Mouse (Mus musculus): ENCODE results near the gene Zscan2. TPM values are rescaled to one million over a fixed set of nuclear protein-coding genes. Genes with fewer than 3 reads are reported as not detected.

Gene Zscan2
- polyA plus RNA-seq, 1 experiment from 2014 or later = 6.2 TPM

DNA sequence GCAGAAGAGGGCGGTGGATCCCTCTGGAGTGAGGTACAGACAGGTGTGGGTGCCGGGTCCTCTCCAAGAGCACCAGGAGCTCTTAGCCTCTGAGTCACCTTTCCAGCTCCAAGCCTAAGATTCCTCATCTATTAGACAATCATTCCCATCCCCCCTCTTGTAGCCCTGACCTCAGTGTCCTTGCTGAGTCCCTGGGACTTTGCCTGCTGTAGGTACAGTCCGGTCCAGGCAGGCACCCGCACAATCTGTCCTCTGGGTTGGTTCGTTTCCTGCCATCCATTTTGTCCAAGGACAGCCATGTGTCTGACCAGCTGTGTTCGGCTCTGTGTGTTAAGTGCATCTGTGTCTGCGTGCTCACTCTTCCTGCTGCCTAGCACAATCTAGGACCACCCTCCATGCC lies 27.9 kb downstream of the Zscan2 start:
- WGBS = 82% methylated on average over 7 of the region's 7 CpGs
- H3K9ac ChIP-seq (replicated peaks) = no peak overlapping the region
- H3K36me3 ChIP-seq = peaks cover 38% of the 10 kb centered on the region
- peak overlapping the region; percentile 88 for H3K27ac ChIP-seq
- peaks cover 13% of the 10 kb centered on the region for H3K4me1 ChIP-seq (replicated peaks)
- H3K4me2 ChIP-seq = no peak overlapping the region; the same call in 1 of the 2 replicates
- no peak overlapping the region for H3K4me3 ChIP-seq (replicated peaks)
- H3K9me3 ChIP-seq = no peaks in the 10 kb centered on the region
- 0 out of 2 replicates have a peak, but pooled peaks have one; percentile 20 for ATAC-seq (ENCODE audit: insufficient number of reproducible peaks, insufficient read depth, low FRiP score, low TSS enrichment, low read depth)
- no peaks in the 10 kb centered on the region for H3K27me3 ChIP-seq

DNA sequence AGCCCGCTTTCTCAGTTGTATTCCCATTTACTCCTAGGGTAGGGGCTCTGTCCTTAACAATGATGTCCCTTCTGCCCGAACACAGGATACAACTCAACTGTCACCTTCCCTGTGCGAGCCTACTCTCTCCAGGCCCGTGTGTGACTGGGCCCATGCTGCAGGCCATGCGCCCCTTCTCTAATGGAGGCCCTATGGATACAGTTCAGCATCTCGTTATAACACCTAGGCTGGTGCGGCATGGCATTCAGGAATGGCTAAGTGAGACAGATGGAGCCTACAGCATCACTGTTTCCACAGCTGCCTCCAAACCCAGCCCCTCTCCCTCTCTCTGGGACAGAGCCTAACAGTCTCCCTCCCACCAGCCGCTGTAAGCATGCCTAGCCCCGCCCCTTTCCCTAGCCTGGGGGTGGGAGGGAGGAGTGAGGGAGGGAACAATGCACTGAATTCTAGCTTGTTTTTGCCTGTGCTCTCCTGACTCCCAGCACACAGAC lies 28.3 kb downstream of the Zscan2 start:
- H3K4me1 ChIP-seq (replicated peaks) = peaks cover 13% of the 10 kb centered on the region
- peak; percentile 88 for ATAC-seq (ENCODE audit: insufficient number of reproducible peaks, insufficient read depth, low FRiP score, low TSS enrichment, low read depth)
- no peak overlapping the region; the same call in 1 of the 2 replicates for H3K4me2 ChIP-seq
- H3K36me3 ChIP-seq = peaks cover 43% of the 10 kb centered on the region
- 47% methylated on average over 9 of the region's 9 CpGs for WGBS
- H3K9me3 ChIP-seq = no peaks in the 10 kb centered on the region
- H3K9ac ChIP-seq (replicated peaks) = peak overlapping the region; percentile 27; the same call in 1 of the 2 replicates
- no peak overlapping the region for H3K4me3 ChIP-seq (replicated peaks)
- H3K27me3 ChIP-seq = no peaks in the 10 kb centered on the region
- H3K27ac ChIP-seq = peak overlapping the region; percentile 88

DNA sequence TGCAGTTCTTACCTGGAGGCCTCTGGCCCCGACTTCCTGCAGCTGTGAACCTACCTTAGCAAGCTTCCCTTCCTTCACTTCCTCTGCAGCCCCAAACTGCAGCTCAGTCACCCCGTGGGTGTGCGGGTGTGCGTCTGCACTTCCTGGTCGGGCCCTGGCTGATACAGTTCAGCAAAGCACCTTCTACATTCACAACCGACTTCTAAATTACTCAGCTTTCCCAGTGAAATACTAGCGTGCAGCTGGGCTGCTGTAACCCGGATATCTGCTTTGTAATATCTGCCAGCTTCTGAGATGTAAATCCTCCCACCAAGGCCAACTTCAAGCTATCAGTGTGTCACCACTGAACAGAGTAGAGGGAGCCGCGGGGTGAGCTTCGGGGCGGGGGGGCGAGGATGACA lies 29.1 kb downstream of the Zscan2 start:
- H3K4me2 ChIP-seq = no peak overlapping the region
- H3K4me1 ChIP-seq (replicated peaks) = peaks cover 13% of the 10 kb centered on the region
- H3K27me3 ChIP-seq = no peaks in the 10 kb centered on the region
- H3K36me3 ChIP-seq = peaks cover 50% of the 10 kb centered on the region
- H3K27ac ChIP-seq = peak overlapping the region; percentile 88
- H3K9me3 ChIP-seq = no peaks in the 10 kb centered on the region
- ATAC-seq (ENCODE audit: insufficient number of reproducible peaks, insufficient read depth, low FRiP score, low TSS enrichment, low read depth) = no peak
- 81% methylated on average over 13 of the region's 13 CpGs for WGBS
- H3K9ac ChIP-seq (replicated peaks) = 0 out of 2 replicates have a peak overlapping the region, but pooled peaks have one; percentile 27
- no peak overlapping the region for H3K4me3 ChIP-seq (replicated peaks)

DNA sequence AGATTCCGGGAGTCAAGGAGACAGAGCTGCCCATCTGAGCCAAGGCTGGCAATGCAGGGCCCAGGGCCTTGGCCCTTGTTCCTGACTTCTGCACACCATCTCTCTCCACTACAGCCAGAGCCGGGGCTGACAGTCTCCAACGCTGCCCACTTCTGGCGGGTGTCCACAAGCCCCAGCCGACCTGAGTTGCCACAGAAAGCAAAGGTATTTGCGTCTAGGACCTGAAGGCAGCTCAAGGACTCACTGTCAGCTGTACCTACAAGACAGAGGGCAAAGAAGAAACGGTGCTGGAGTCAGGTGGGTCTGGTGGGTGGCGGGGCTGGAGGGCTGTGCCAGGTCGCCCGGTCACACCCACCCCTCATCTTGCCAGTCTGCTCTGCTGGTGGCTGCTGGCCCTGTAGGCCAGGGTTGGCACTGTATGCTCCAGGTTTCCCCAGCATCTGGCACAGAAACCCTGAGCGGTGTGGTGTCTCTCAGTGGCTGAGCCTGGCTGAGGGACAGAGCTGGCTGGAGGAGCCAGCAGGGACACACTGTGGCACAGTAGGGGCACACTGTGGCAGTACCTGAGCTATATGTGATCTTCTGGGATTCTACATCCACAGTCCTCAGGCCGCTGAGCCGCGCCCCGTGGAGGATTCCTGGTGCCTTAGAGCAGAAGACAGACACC lies 32.5 kb downstream of the Zscan2 start:
- WGBS = 92% methylated on average over 15 of the region's 15 CpGs
- Histone ChIP-seq H3K4me2 (no peak overlapping the region), H3K27me3 (no peaks in the 10 kb centered on the region), H3K4me3 (replicated peaks) (no peak overlapping the region), H3K9ac (replicated peaks) (0 out of 2 replicates have a peak overlapping the region, but pooled peaks have one; percentile 12), H3K36me3 (peaks cover 80% of the 10 kb centered on the region), H3K27ac (no peak overlapping the region), H3K4me1 (replicated peaks) (peaks cover 13% of the 10 kb centered on the region), H3K9me3 (no peaks in the 10 kb centered on the region)
- no peak for ATAC-seq (ENCODE audit: insufficient number of reproducible peaks, insufficient read depth, low FRiP score, low TSS enrichment, low read depth)

DNA sequence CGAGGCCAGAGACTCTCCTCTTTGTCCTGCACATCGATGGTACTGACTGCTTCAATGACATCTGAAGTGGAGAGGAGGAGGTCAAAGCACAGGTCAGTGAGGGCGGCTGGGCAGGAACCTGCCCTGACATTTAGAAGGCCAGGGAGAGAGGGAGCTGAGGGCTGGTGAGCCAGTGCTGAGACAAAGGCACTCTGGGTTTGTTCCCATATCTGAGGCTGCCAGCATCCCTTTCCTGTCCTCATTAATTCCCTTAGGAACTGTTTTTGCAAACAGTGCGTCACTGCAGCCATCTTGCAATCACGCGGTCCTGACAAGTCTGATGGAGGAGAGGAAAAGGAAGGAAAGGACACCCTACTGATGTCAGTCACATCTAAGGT lies 33.0 kb downstream of the Zscan2 start:
- Histone ChIP-seq H3K4me3 (replicated peaks) (no peak overlapping the region), H3K9me3 (no peaks in the 10 kb centered on the region), H3K4me1 (replicated peaks) (peaks cover 12% of the 10 kb centered on the region), H3K4me2 (no peak overlapping the region), H3K36me3 (peaks cover 83% of the 10 kb centered on the region), H3K27me3 (no peaks in the 10 kb centered on the region), H3K27ac (no peak overlapping the region), H3K9ac (replicated peaks) (0 out of 2 replicates have a peak overlapping the region, but pooled peaks have one; percentile 12)
- no peak for ATAC-seq (ENCODE audit: insufficient number of reproducible peaks, insufficient read depth, low FRiP score, low TSS enrichment, low read depth)
- 91% methylated on average over 6 of the region's 6 CpGs for WGBS

DNA sequence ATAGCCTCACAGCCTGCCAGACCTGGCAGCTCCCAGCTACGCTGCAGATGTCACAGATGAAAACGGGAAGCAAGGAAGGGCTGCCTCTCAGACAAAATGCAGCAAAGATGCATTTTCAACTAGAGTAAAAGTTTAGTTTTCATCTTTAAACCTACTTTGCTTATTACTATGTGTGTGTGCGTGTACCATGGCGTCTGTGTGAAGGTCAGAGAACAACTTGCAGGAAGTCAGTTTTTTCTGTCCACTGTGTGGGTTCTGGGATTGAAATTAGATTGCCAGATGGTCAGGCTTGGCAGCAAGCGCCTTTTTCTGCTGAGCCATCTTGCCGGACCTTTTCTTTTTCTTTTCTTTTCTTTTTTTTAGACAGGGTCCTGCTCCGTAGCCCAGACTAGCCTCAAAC lies 33.5 kb downstream of the Zscan2 start:
- Histone ChIP-seq H3K4me1 (replicated peaks) (peaks cover 8% of the 10 kb centered on the region), H3K36me3 (peaks cover 83% of the 10 kb centered on the region), H3K9ac (replicated peaks) (no peak overlapping the region), H3K9me3 (no peaks in the 10 kb centered on the region), H3K4me2 (no peak overlapping the region), H3K27me3 (no peaks in the 10 kb centered on the region), H3K4me3 (replicated peaks) (no peak overlapping the region), H3K27ac (no peak overlapping the region)
- ATAC-seq (ENCODE audit: insufficient number of reproducible peaks, insufficient read depth, low FRiP score, low TSS enrichment, low read depth) = no peak
- 87% methylated on average over 7 of the region's 7 CpGs for WGBS

DNA sequence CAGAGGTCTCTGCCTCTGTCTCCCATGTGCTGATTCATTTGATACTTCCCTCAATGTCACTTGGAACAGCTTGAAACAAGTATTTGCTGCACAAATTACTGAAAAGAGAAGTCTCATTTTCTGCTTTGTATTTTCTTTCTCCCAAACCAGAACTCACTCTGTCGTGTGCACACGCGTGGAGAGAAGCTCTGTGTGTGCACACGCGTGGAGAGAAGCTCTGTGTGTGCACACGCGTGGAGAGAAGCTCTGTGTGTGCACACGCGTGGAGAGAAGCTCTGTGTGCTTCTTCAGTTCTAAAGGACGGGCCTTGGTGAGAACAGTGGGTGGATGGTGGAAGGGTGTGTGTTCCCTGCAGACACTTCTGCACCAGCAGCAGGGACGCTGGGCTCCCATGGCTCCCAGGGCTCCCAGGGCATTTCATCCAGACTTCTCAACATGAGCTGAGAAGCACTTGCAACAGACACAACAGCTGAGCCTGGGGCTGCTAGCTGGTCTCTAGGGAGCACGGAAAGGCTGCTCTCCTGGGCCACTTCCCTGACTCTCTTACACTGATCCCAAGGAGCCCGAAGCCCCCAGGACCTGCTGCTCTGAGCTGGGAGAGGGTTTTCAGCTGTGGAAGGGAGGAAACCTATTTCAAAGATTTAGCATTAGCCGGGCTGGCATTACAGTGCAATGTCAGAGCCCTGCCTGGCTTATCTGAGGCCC lies 34.2 kb downstream of the Zscan2 start:
- no peak for ATAC-seq (ENCODE audit: insufficient number of reproducible peaks, insufficient read depth, low FRiP score, low TSS enrichment, low read depth)

DNA sequence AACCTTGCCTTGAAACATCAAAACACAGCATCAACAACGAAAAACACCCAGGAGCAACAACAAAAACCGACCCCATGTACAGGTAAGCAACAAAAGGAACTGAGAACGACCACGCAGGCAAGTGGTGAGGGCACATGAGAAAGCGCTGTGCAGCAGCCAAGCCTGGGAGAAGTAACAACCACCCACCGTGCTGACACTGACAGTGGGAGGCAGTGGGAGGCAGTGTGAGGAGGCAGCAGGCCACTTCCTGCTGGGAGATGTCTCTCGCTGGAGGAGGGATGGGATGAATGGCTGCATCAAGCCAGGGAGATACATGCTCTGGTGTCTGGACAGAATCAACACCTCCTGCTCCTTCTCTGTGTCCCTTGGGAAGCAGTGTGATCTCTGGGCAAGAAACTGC lies 36.4 kb downstream of the Zscan2 start:
- peaks cover 63% of the 10 kb centered on the region for H3K36me3 ChIP-seq
- no peaks in the 10 kb centered on the region for H3K27me3 ChIP-seq
- H3K4me1 ChIP-seq (replicated peaks) = peaks cover 9% of the 10 kb centered on the region
- no peak overlapping the region for H3K4me2 ChIP-seq
- H3K27ac ChIP-seq = no peak overlapping the region
- no peak overlapping the region for H3K9ac ChIP-seq (replicated peaks)
- WGBS = 87% methylated on average over 7 of the region's 7 CpGs
- ATAC-seq (ENCODE audit: insufficient number of reproducible peaks, insufficient read depth, low FRiP score, low TSS enrichment, low read depth) = no peak
- H3K9me3 ChIP-seq = no peaks in the 10 kb centered on the region
- H3K4me3 ChIP-seq (replicated peaks) = no peak overlapping the region

More for the DNA sequence above, 34.2 kb downstream of the Zscan2 start:
- no peaks in the 10 kb centered on the region for H3K9me3 ChIP-seq
- H3K27me3 ChIP-seq = no peaks in the 10 kb centered on the region
- H3K4me1 ChIP-seq (replicated peaks) = peaks cover 2% of the 10 kb centered on the region; the same call in 1 of the 2 replicates
- H3K4me2 ChIP-seq = no peak overlapping the region
- peaks cover 79% of the 10 kb centered on the region for H3K36me3 ChIP-seq
- no peak overlapping the region for H3K4me3 ChIP-seq (replicated peaks)
- WGBS = 92% methylated on average over 14 of the region's 14 CpGs
- H3K27ac ChIP-seq = no peak overlapping the region
- H3K9ac ChIP-seq (replicated peaks) = no peak overlapping the region

DNA sequence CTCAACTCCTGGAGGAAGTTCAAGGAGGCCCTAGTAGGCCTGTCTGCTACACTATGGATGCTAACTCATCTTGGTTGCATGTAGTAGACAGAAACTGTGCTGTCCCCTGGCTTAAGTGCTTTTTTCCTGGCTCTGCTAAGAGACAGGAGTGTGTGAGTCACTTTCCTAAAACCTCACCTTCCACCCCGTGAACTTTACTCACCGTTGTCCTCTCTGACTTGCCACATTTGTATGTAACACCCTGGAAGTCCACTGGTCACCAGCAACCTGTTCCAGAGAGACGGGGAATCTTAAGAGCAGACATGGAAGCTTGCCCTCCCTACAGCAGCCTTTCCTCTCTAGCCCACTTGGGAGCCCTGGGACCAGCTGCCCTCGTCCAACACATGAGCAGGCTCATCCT lies 37.0 kb downstream of the Zscan2 start:
- Histone ChIP-seq H3K27me3 (no peaks in the 10 kb centered on the region), H3K9ac (replicated peaks) (no peak overlapping the region), H3K4me1 (replicated peaks) (peaks cover 9% of the 10 kb centered on the region), H3K9me3 (no peaks in the 10 kb centered on the region), H3K4me3 (replicated peaks) (no peak overlapping the region), H3K27ac (no peak overlapping the region), H3K4me2 (no peak overlapping the region), H3K36me3 (peaks cover 57% of the 10 kb centered on the region)
- ATAC-seq (ENCODE audit: insufficient number of reproducible peaks, insufficient read depth, low FRiP score, low TSS enrichment, low read depth) = no peak
- 92% methylated on average over 4 of the region's 4 CpGs for WGBS

DNA sequence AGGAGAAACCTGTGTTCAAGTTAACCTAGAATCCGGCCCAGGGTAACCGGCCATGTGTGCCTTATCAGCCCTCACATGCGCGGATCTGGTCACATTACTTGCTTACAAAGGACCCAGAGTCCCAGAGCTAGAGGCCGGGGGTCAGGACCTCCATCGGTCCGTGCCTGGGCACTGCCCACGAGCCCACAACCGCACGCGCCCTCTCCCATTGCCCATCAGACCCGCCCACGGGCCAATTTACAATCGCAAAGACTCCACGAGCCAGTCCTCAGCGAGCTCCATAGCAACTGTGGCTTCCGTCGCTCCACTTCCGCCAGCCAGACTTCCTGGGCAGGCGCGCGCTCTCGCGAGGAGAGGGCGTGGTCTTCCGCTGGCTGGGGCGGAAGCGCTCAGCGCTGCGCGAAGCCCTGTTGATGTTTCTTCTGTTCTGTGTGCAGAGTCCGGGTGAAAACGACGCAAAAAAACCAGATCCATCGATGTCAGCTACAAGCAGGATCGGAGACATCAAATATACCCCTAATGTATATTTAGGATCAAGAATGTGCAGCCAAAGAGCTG lies 40.3 kb downstream of the Zscan2 start, which contains the start of gene Wdr73:
Gene Wdr73 (minus strand): TSS at position 326 of the 558 bp plus-strand sequence.
- no peaks in the 10 kb centered on the region for H3K27me3 ChIP-seq
- peak within 1 kb of the TSS; percentile 74 for H3K27ac ChIP-seq
- peak within 1 kb of the TSS; percentile 67 for H3K4me3 ChIP-seq (replicated peaks)
- under 1% methylated on average over 36 of the region's 36 CpGs for WGBS
- H3K9me3 ChIP-seq = no peaks in the 10 kb centered on the region
- peaks cover 17% of the 10 kb centered on the region for H3K4me1 ChIP-seq (replicated peaks)
- peaks cover 32% of the 10 kb centered on the region for H3K36me3 ChIP-seq
- peak within 1 kb of the TSS; percentile 63 for H3K9ac ChIP-seq (replicated peaks)
- peak within 1 kb of the TSS; percentile 76 for H3K4me2 ChIP-seq
- ATAC-seq (ENCODE audit: insufficient number of reproducible peaks, insufficient read depth, low FRiP score, low TSS enrichment, low read depth) = peak; percentile 93

Data from limb, embryonic 12.5 days (tissue).